Mouse (Mus musculus): Measurements from ENCODE around the gene Srrm1. TPM values are rescaled to one million over a fixed set of nuclear protein-coding genes. Genes with fewer than 3 reads are reported as not detected.

The Srrm1 gene
- polyA plus RNA-seq, 1 experiment from 2014 or later: 108 TPM

DNA sequence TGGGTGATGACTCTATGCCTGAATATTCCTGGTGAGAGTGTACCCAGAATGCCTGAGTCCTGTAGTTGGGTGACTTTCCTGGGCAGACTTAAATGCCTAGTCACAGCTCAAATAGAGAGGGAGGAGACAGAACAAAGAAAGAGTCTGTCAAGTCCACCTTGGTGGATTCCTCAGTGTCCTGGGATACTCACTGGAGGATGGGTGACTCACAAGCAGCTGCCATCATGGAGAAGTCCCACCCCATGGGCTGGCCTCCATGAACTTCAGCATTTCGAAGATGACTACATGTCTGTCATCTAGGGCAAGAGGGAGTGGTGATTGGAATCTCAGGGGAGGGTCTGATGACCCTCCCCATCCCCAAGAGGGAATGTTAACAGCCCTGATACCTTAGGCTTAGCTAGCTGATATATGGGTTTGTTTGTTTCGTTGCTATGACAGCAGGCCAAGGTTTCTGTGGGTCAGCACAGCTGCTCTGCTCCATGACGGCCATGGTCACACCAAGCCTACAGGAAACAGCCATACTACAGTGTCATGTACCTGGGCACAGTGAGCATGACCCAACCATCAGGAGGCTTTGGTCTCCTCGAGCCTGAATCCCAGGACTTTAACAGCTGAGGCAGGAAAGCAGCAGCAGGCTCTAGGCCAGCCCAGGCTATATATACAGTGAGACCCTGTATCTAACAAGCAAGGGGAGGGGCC is 76.3 kb downstream of the Srrm1 start:
- H3K9ac ChIP-seq (replicated peaks; ENCODE audit: low read depth): no peak overlapping the region
- DNase-seq (ENCODE audit: low spot score): no peak
- no peaks in the 10 kb centered on the region for H3K27me3 ChIP-seq (replicated peaks; ENCODE audit: insufficient read depth, low read length)
- TF ChIP-seq CTCF (IDR thresholded peaks at IDR 0.05) (no peak), EP300 (IDR thresholded peaks at IDR 0.05) (no peak)
- 54% methylated on average over 4 of the region's 4 CpGs for WGBS
- H3K36me3 ChIP-seq (ENCODE audit: insufficient read depth, low read length): no peaks in the 10 kb centered on the region
- H3K4me3 ChIP-seq (ENCODE audit: low read depth, low read length): no peak overlapping the region
- no peak overlapping the region for H3K4me2 ChIP-seq (replicated peaks; ENCODE audit: low read depth, low read length)
- H3K4me1 ChIP-seq (ENCODE audit: insufficient read depth, low read depth, low read length): peaks cover 6% of the 10 kb centered on the region; the same call in 1 of the 2 replicates
- no peak overlapping the region for H3K27ac ChIP-seq (ENCODE audit: low read length)
- ATAC-seq: no peak
- H3K9me3 ChIP-seq (ENCODE audit: low read length): no peaks in the 10 kb centered on the region

GRCm38 (mm10) chr4:135274761-135275160 is 78.4 kb downstream of the Srrm1 start:
- no peaks in the 10 kb centered on the region for H3K36me3 ChIP-seq (ENCODE audit: insufficient read depth, low read length)
- H3K9me3 ChIP-seq (ENCODE audit: low read length): no peaks in the 10 kb centered on the region
- TF ChIP-seq CTCF (IDR thresholded peaks at IDR 0.05) (no peak), EP300 (IDR thresholded peaks at IDR 0.05) (no peak)
- H3K9ac ChIP-seq (replicated peaks; ENCODE audit: low read depth): no peak overlapping the region
- no peak overlapping the region for H3K4me2 ChIP-seq (replicated peaks; ENCODE audit: low read depth, low read length)
- no peak overlapping the region for H3K4me3 ChIP-seq (ENCODE audit: low read depth, low read length)
- no peaks in the 10 kb centered on the region for H3K27me3 ChIP-seq (replicated peaks; ENCODE audit: insufficient read depth, low read length)
- no peak overlapping the region for H3K27ac ChIP-seq (ENCODE audit: low read length)
- peaks cover 11% of the 10 kb centered on the region; the same call in 1 of the 2 replicates for H3K4me1 ChIP-seq (ENCODE audit: insufficient read depth, low read depth, low read length)
- WGBS: 78% methylated on average over 7 of the region's 7 CpGs
- ATAC-seq: no peak
- DNase-seq (ENCODE audit: low spot score): no peak

DNA sequence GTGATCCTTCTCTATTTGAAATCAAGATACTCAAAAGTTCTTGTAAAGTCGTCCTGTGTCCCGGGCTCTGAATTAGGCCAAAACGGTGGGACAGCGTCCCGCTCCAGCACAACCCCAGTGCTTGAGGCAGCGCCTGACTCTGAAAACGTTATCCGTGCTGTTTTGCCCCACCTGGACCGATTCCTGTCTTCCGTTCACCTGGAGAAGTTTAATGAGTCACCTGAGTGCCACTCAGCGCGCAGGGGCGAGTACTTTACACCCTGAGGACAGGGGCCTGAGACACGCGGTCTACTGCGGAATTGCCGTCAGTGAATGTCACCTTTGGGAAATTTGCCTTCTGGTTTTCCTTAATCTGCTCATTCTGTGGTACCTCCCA is 79.8 kb downstream of the Srrm1 start:
- ATAC-seq: peak; percentile 27
- TF ChIP-seq CTCF (IDR thresholded peaks at IDR 0.05): peak; percentile 4; the same call in 1 of the 2 replicates
- peak; percentile 58; the same call in 1 of the 2 replicates for TF ChIP-seq EP300 (IDR thresholded peaks at IDR 0.05)
- peaks cover 20% of the 10 kb centered on the region; the same call in 1 of the 2 replicates for H3K4me1 ChIP-seq (ENCODE audit: insufficient read depth, low read depth, low read length)
- no peaks in the 10 kb centered on the region for H3K27me3 ChIP-seq (replicated peaks; ENCODE audit: insufficient read depth, low read length)
- 5% methylated on average over 17 of the region's 17 CpGs for WGBS
- peak; percentile 83 for DNase-seq (ENCODE audit: low spot score)
- H3K4me3 ChIP-seq (ENCODE audit: low read depth, low read length): peak overlapping the region; percentile 29; the same call in 1 of the 2 replicates
- peak overlapping the region; percentile 96 for H3K27ac ChIP-seq (ENCODE audit: low read length)
- H3K9me3 ChIP-seq (ENCODE audit: low read length): no peaks in the 10 kb centered on the region
- peak overlapping the region; percentile 57 for H3K4me2 ChIP-seq (replicated peaks; ENCODE audit: low read depth, low read length)
- H3K36me3 ChIP-seq (ENCODE audit: insufficient read depth, low read length): no peaks in the 10 kb centered on the region
- peak overlapping the region; percentile 39; the same call in 1 of the 2 replicates for H3K9ac ChIP-seq (replicated peaks; ENCODE audit: low read depth)

DNA sequence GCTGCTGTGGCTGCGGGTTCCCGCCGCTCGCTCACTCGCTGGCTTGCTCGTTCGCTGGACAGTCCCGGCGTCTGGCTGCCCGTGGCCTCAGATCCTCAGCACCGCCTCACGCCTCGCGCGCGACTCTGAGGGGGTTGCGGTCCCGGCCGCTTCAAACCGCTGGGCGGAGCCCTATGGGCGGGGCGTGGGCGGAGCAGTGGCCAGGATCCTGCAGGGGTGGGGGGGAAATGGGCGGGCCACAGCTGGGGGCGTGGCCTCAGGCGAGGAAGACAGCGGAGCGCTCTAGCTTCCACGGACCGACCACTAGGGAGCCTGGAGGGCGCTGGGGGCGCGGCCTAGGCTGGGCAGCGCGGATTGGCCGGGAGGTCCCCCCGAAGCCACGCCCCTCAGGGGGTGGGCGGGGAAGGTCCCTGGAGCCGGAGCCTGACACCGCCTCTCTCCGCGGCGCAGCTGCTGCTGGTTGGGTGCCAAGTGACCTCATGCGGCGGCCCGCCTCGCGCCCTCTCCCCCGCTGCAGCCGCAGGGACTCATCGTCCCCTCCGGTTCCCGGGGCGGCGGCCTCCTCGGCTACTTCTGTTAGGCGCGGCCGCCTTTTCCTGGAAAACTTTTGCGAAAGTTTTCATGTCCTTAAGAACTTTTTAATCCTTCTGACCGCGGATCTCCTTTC is 80.3 kb downstream of the Srrm1 start, which contains the start of gene Clic4:
Gene Clic4, minus strand, starts transcription at position 175 of the 667 bp plus-strand sequence.
- peak within 1 kb of the TSS; percentile 96 for H3K27ac ChIP-seq (ENCODE audit: low read length)

DNA sequence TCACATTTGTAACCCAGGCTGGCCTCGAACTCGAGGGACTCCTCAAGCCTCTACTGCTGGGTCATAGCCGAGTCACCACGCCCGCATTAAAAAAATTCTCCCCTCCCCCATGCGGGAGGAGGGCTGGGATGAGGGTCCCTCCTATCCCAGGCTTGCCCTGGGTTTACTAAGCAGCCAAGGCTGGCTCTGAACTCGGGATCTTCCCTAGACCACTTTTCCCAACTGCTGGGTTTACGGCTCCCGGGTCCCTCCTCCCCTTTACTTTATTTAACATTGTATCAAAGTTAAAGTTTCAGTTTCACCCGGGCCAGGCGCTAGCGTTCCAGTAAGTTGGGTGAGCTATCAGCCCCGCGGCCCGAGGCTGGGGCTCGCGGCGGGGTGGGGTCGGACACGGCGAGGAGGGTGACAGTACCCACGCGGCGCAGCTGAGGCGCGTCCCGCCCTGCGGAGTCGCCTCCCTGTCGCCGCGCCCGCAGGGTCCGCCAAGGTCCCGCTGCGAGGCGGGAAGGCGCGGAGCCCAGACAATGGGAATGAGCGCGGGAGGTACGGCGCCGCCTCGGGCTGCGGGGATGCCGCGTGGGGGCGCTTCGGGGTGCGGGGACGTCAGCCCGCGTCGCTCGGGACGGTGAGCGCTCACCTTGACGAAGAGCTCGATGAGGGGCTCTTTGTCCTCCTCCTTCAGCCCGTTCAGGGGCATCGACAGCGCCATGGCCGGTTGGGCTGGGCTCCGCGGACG is 81.1 kb downstream of the Srrm1 start:
- H3K4me3 ChIP-seq (ENCODE audit: low read depth, low read length): peak overlapping the region; percentile 81
- no peaks in the 10 kb centered on the region for H3K27me3 ChIP-seq (replicated peaks; ENCODE audit: insufficient read depth, low read length)
- no peaks in the 10 kb centered on the region for H3K9me3 ChIP-seq (ENCODE audit: low read length)
- DNase-seq (ENCODE audit: low spot score) (peak; percentile 74), ATAC-seq (peak; percentile 24)
- peaks cover 20% of the 10 kb centered on the region; the same call in 1 of the 2 replicates for H3K4me1 ChIP-seq (ENCODE audit: insufficient read depth, low read depth, low read length)
- TF ChIP-seq EP300 (IDR thresholded peaks at IDR 0.05): no peak
- peak; percentile 28 for TF ChIP-seq CTCF (IDR thresholded peaks at IDR 0.05)
- WGBS: 1% methylated on average over 56 of the region's 67 CpGs
- peak overlapping the region; percentile 95 for H3K27ac ChIP-seq (ENCODE audit: low read length)
- peak overlapping the region; percentile 65 for H3K4me2 ChIP-seq (replicated peaks; ENCODE audit: low read depth, low read length)
- H3K9ac ChIP-seq (replicated peaks; ENCODE audit: low read depth): peak overlapping the region; percentile 92
- no peaks in the 10 kb centered on the region for H3K36me3 ChIP-seq (ENCODE audit: insufficient read depth, low read length)

More for the DNA sequence above, 80.3 kb downstream of the Srrm1 start, which contains the start of gene Clic4:
- DNase-seq (ENCODE audit: low spot score) (peak; percentile 99), ATAC-seq (peak; percentile 97)
- peak; percentile 76; the same call in 1 of the 2 replicates for TF ChIP-seq EP300 (IDR thresholded peaks at IDR 0.05)
- TF ChIP-seq CTCF (IDR thresholded peaks at IDR 0.05): peak; percentile 62
- Histone ChIP-seq H3K4me1 (ENCODE audit: insufficient read depth, low read depth, low read length) (peaks cover 20% of the 10 kb centered on the region; the same call in 1 of the 2 replicates), H3K9me3 (ENCODE audit: low read length) (no peaks in the 10 kb centered on the region), H3K4me2 (replicated peaks; ENCODE audit: low read depth, low read length) (peak within 1 kb of the TSS; percentile 65), H3K27me3 (replicated peaks; ENCODE audit: insufficient read depth, low read length) (no peaks in the 10 kb centered on the region), H3K36me3 (ENCODE audit: insufficient read depth, low read length) (no peaks in the 10 kb centered on the region), H3K4me3 (ENCODE audit: low read depth, low read length) (peak within 1 kb of the TSS; percentile 81), H3K9ac (replicated peaks; ENCODE audit: low read depth) (peak within 1 kb of the TSS; percentile 92)
- WGBS: under 1% methylated on average over 50 of the region's 64 CpGs

Data from lung, postnatal 0 days (tissue).